ENCODE assay signal across 13 mouse cellular contexts in the genomic region with DNA sequence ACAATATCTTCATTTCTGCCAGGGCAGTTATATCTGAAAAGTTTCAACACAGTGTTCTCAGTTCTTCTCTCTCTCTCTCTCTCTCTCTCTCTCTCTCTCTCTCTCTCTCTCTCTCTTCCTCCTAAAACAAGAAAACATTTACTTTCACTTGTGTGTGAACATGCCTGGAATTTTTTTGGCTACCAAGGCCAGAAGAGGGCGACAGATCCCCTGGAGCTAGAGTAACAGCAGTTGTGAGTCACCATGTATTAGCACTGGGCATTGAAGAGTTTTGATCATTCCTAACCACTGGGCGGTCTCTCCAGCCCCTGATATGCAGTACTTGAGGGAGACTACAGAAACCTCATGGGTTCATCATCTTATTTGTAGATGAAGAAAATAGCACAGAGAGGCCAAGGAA.
DNase-seq lines count a peak whose midpoint lies in the region; ATAC-seq lines count a peak whose summit lies in the region.
"Had no signal": no experiment of that assay in that cellular context is flagged by ENCODE, and none has a peak within 500 bp of the region (broad histone marks: within the 10 kb centered on the region; RNA-seq: fewer than 3 reads in every experiment).

No protein-coding gene starts in this region.

- ATAC-seq in hindbrain, embryonic 11.5 days (ENCODE audit: low FRiP score): no peak
- no peak for ATAC-seq in hindbrain, embryonic 14.5 days (ENCODE audit: low FRiP score)
- no peak for ATAC-seq in midbrain, embryonic 14.5 days (ENCODE audit: low FRiP score, low TSS enrichment)
- ATAC-seq in midbrain, embryonic 13.5 days: no peak
- no peak for ATAC-seq in monocyte, adult 5-6 weeks (replicated peaks; ENCODE audit: insufficient number of reproducible peaks, low FRiP score, low TSS enrichment, poor library complexity, severe bottlenecking)

- no peak overlapping the region for H3K27ac ChIP-seq in hindbrain, embryonic 11.5 days (ENCODE audit: low read depth, low read length)
- no peak overlapping the region for H3K27ac ChIP-seq in hindbrain, embryonic 14.5 days
- no peak overlapping the region for H3K27ac ChIP-seq in midbrain, embryonic 14.5 days (replicated peaks; ENCODE audit: low read depth, low read length)
- no peak overlapping the region for H3K27ac ChIP-seq in midbrain, embryonic 13.5 days
- H3K27ac ChIP-seq: heart, embryonic 15.5 days; limb, embryonic 13.5 days; midbrain, embryonic 12.5 days had no signal

- no peaks in the 10 kb centered on the region for H3K36me3 ChIP-seq in hindbrain, embryonic 11.5 days (ENCODE audit: control insufficient read depth, insufficient read depth, low read length)
- no peaks in the 10 kb centered on the region for H3K36me3 ChIP-seq in hindbrain, embryonic 14.5 days (replicated peaks; ENCODE audit: control insufficient read depth, insufficient read depth)
- no peaks in the 10 kb centered on the region for H3K36me3 ChIP-seq in midbrain, embryonic 14.5 days (ENCODE audit: control insufficient read depth, insufficient read depth, low read length)
- no peaks in the 10 kb centered on the region for H3K36me3 ChIP-seq in midbrain, embryonic 13.5 days
- H3K36me3 ChIP-seq: heart, embryonic 15.5 days; limb, embryonic 13.5 days; midbrain, embryonic 12.5 days had no signal

- no peaks in the 10 kb centered on the region for H3K9me3 ChIP-seq in hindbrain, embryonic 11.5 days (ENCODE audit: control insufficient read depth, low read length)
- H3K9me3 ChIP-seq in hindbrain, embryonic 14.5 days (ENCODE audit: control insufficient read depth, low read length): no peaks in the 10 kb centered on the region
- no peaks in the 10 kb centered on the region for H3K9me3 ChIP-seq in midbrain, embryonic 14.5 days (ENCODE audit: control insufficient read depth, low read length)
- H3K9me3 ChIP-seq in midbrain, embryonic 13.5 days: no peaks in the 10 kb centered on the region
- H3K9me3 ChIP-seq: heart, embryonic 15.5 days; limb, embryonic 13.5 days; midbrain, embryonic 12.5 days had no signal

- H3K27me3 ChIP-seq in hindbrain, embryonic 11.5 days (ENCODE audit: control insufficient read depth, insufficient read depth, low read length): no peaks in the 10 kb centered on the region
- H3K27me3 ChIP-seq in hindbrain, embryonic 14.5 days (ENCODE audit: control insufficient read depth, insufficient read depth, low read length): no peaks in the 10 kb centered on the region
- no peaks in the 10 kb centered on the region for H3K27me3 ChIP-seq in midbrain, embryonic 14.5 days (ENCODE audit: control insufficient read depth, insufficient read depth, low read length)
- no peaks in the 10 kb centered on the region for H3K27me3 ChIP-seq in midbrain, embryonic 13.5 days
- H3K27me3 ChIP-seq: heart, embryonic 15.5 days; limb, embryonic 13.5 days; midbrain, embryonic 12.5 days had no signal

- H3K4me2 ChIP-seq in hindbrain, embryonic 11.5 days (replicated peaks; ENCODE audit: low read depth, low read length): no peak overlapping the region
- no peak overlapping the region for H3K4me2 ChIP-seq in hindbrain, embryonic 14.5 days (replicated peaks)
- H3K4me2 ChIP-seq in midbrain, embryonic 14.5 days (ENCODE audit: low read length): no peak overlapping the region
- H3K4me2 ChIP-seq in midbrain, embryonic 13.5 days (replicated peaks): no peak overlapping the region
- H3K4me2 ChIP-seq: heart, embryonic 15.5 days; limb, embryonic 13.5 days; midbrain, embryonic 12.5 days had no signal

- no peak overlapping the region for H3K9ac ChIP-seq in hindbrain, embryonic 11.5 days (ENCODE audit: low read depth, low read length)
- no peak overlapping the region for H3K9ac ChIP-seq in hindbrain, embryonic 14.5 days
- no peak overlapping the region for H3K9ac ChIP-seq in midbrain, embryonic 14.5 days (replicated peaks; ENCODE audit: low read length)
- no peak overlapping the region for H3K9ac ChIP-seq in midbrain, embryonic 13.5 days (replicated peaks)
- H3K9ac ChIP-seq: heart, embryonic 15.5 days; limb, embryonic 13.5 days; midbrain, embryonic 12.5 days had no signal

- H3K4me3 ChIP-seq in hindbrain, embryonic 11.5 days (ENCODE audit: low read depth, low read length): no peak overlapping the region
- no peak overlapping the region for H3K4me3 ChIP-seq in hindbrain, embryonic 14.5 days (replicated peaks; ENCODE audit: low read length)
- H3K4me3 ChIP-seq in midbrain, embryonic 14.5 days (replicated peaks; ENCODE audit: low read depth, low read length): no peak overlapping the region
- H3K4me3 ChIP-seq in midbrain, embryonic 13.5 days (replicated peaks): no peak overlapping the region
- H3K4me3 ChIP-seq: heart, embryonic 15.5 days; limb, embryonic 13.5 days; midbrain, embryonic 12.5 days had no signal

- peak; percentile 17 for DNase-seq in hindbrain, embryonic 11.5 days (ENCODE audit: low spot score)
- DNase-seq in hindbrain, embryonic 14.5 days (ENCODE audit: low spot score): no peak
- peak; percentile 21 for DNase-seq in midbrain, embryonic 14.5 days
- DNase-seq in R1 (ENCODE audit: low read depth, low spot score) (peak; percentile 42), MN1 (ENCODE audit: low spot score) (no peak)
- peak; percentile 26 for DNase-seq in mesoderm, embryonic 11.5 days (ENCODE audit: low read depth, low spot score)
- DNase-seq: cerebellum, postnatal 25 days; thymus, adult 2 months had no signal

- no peaks in the 10 kb centered on the region for H3K4me1 ChIP-seq in hindbrain, embryonic 11.5 days (replicated peaks; ENCODE audit: control insufficient read depth, insufficient read depth, low read length)
- H3K4me1 ChIP-seq in hindbrain, embryonic 14.5 days (replicated peaks; ENCODE audit: control insufficient read depth, insufficient read depth, low read length): no peaks in the 10 kb centered on the region
- H3K4me1 ChIP-seq in midbrain, embryonic 14.5 days (ENCODE audit: control insufficient read depth, insufficient read depth, low read length): no peaks in the 10 kb centered on the region
- no peaks in the 10 kb centered on the region for H3K4me1 ChIP-seq in midbrain, embryonic 13.5 days (replicated peaks)
- H3K4me1 ChIP-seq: heart, embryonic 15.5 days; limb, embryonic 13.5 days; midbrain, embryonic 12.5 days had no signal

- 51% methylated on average over 2 of the region's 2 CpGs for WGBS in hindbrain, embryonic 11.5 days
- WGBS in hindbrain, embryonic 14.5 days: 52% methylated on average over 2 of the region's 2 CpGs
- WGBS in midbrain, embryonic 14.5 days: 43% methylated on average over 2 of the region's 2 CpGs
- WGBS in midbrain, embryonic 13.5 days: 41% methylated on average over 2 of the region's 2 CpGs

Comparison
In these comparisons a context has a peak if more than half of its experiments do, and no peak if none do; other contexts are left out.
1. DNase-seq: peak in hindbrain, embryonic 11.5 days (single experiment), midbrain, embryonic 14.5 days (single experiment), R1 (single experiment) and mesoderm, embryonic 11.5 days (single experiment); none in hindbrain, embryonic 14.5 days (single experiment) and MN1 (single experiment).